Mouse (Mus musculus): ENCODE results near the gene Snx10.
A peak's percentile ranks its signal among the peaks of the same experiment; 100 is the strongest.

Gene Snx10

GRCm38 (mm10) chr6:51585980-51586379 is 62.3 kb downstream of the Snx10 start:
- DNase-seq (ENCODE audit: low spot score in 2 of 2): peak in 1 of 2 experiments; percentile 82

- no peak for DNase-seq (ENCODE audit: low spot score in 2 of 2)
Observed at GRCm38 (mm10) chr6:51587266-51587665, 63.6 kb downstream of the Snx10 start.

GRCm38 (mm10) chr6:51591264-51591663 is 67.6 kb downstream of the Snx10 start:
- no peak for DNase-seq (ENCODE audit: low spot score in 2 of 2)

- no peak for DNase-seq (ENCODE audit: low spot score in 2 of 2)
Observed at GRCm38 (mm10) chr6:51591844-51592243, 68.1 kb downstream of the Snx10 start.

- peak; percentile 92 to 97 for DNase-seq (ENCODE audit: low spot score in 2 of 2)
Observed at GRCm38 (mm10) chr6:51592356-51593115, 68.8 kb downstream of the Snx10 start.

GRCm38 (mm10) chr6:51593446-51594035 is 69.8 kb downstream of the Snx10 start:
- DNase-seq (ENCODE audit: low spot score in 2 of 2): no peak

GRCm38 (mm10) chr6:51594516-51594915 is 70.8 kb downstream of the Snx10 start:
- no peak for DNase-seq (ENCODE audit: low spot score in 2 of 2)

GRCm38 (mm10) chr6:51598058-51598457 is 74.4 kb downstream of the Snx10 start:
- no peak for DNase-seq (ENCODE audit: low spot score in 2 of 2)

GRCm38 (mm10) chr6:51600412-51600811 is 76.7 kb downstream of the Snx10 start:
- no peak for DNase-seq (ENCODE audit: low spot score in 2 of 2)

GRCm38 (mm10) chr6:51602341-51602740 is 78.6 kb downstream of the Snx10 start:
- DNase-seq (ENCODE audit: low spot score in 2 of 2): no peak

GRCm38 (mm10) chr6:51603691-51604090 is 80.0 kb downstream of the Snx10 start:
- no peak for DNase-seq (ENCODE audit: low spot score in 2 of 2)

- DNase-seq (ENCODE audit: low spot score in 2 of 2): no peak
Observed at GRCm38 (mm10) chr6:51606245-51606644, 82.5 kb downstream of the Snx10 start.

- DNase-seq (ENCODE audit: low spot score in 2 of 2): no peak
Observed at GRCm38 (mm10) chr6:51606803-51607202, 83.1 kb downstream of the Snx10 start.

GRCm38 (mm10) chr6:51611621-51612020 is 87.9 kb downstream of the Snx10 start:
- no peak for DNase-seq (ENCODE audit: low spot score in 2 of 2)

- peak in 1 of 2 experiments; percentile 64 for DNase-seq (ENCODE audit: low spot score in 2 of 2)
Observed at GRCm38 (mm10) chr6:51612371-51613051, 88.8 kb downstream of the Snx10 start.

GRCm38 (mm10) chr6:51613661-51614060 is 90.0 kb downstream of the Snx10 start:
- DNase-seq (ENCODE audit: low spot score in 2 of 2): no peak

- no peak for DNase-seq (ENCODE audit: low spot score in 2 of 2)
Observed at GRCm38 (mm10) chr6:51626843-51627242, 103.1 kb downstream of the Snx10 start.

GRCm38 (mm10) chr6:51629671-51630070 is 106.0 kb downstream of the Snx10 start:
- no peak for DNase-seq (ENCODE audit: low spot score in 2 of 2)

GRCm38 (mm10) chr6:51630184-51630583 is 106.5 kb downstream of the Snx10 start:
- no peak for DNase-seq (ENCODE audit: low spot score in 2 of 2)

GRCm38 (mm10) chr6:51632928-51633662 is 109.4 kb downstream of the Snx10 start:
- no peak for DNase-seq (ENCODE audit: low spot score in 2 of 2)

- no peak for DNase-seq (ENCODE audit: low spot score in 2 of 2)
Observed at GRCm38 (mm10) chr6:51633663-51634362, 110.1 kb downstream of the Snx10 start.
